Mouse (Mus musculus) heart, postnatal 0 days (tissue): ENCODE data around the gene Nr3c2. TPM values are rescaled to one million over a fixed set of nuclear protein-coding genes. Genes with fewer than 3 reads are reported as not detected.

Experiments used
- ATAC-seq: fragments of 200-750 bp; cut with Nextera tagmentation; 2 replicates; pipeline ENCODE4 v1.8.0; 2017; ENCODE audit warnings: low read depth, moderate number of reproducible peaks, moderate library complexity; ENCODE audit not compliant: insufficient read depth
- DNase-seq: peaks from one replicate; pipeline ENCODE4 v3.0.0-alpha.2; 2016; ENCODE audit warnings: low spot score
- H3K27ac ChIP-seq: fragments of 300-500 bp; sonication (generic); 2 replicates; pipeline ENCODE4 v1.5.1; 2014; ENCODE audit warnings: low read depth, mild to moderate bottlenecking
- H3K27me3 ChIP-seq: fragments of 300-500 bp; sonication (generic); 2 replicates; pipeline ENCODE4 v1.6.1; 2014; ENCODE audit warnings: low read length, mixed read lengths; ENCODE audit not compliant: control insufficient read depth, insufficient read depth
- H3K36me3 ChIP-seq: fragments of 300-500 bp; sonication (generic); replicated peaks from 2 replicates; pipeline ENCODE4 v1.6.1; 2014; ENCODE audit warnings: low read length, mixed read lengths; ENCODE audit not compliant: control insufficient read depth, insufficient read depth
- H3K4me1 ChIP-seq: fragments of 300-500 bp; sonication (generic); 2 replicates; pipeline ENCODE4 v1.6.1; 2014; ENCODE audit warnings: antibody characterized with exemption; ENCODE audit not compliant: control insufficient read depth, insufficient read depth
- H3K4me2 ChIP-seq: fragments of 300-500 bp; sonication (generic); 2 replicates; pipeline ENCODE4 v1.6.1; 2014; ENCODE audit warnings: low read depth, mild to moderate bottlenecking, low read length, moderate library complexity
- H3K4me3 ChIP-seq: fragments of 300-500 bp; sonication (generic); 2 replicates; pipeline ENCODE4 v1.5.1; 2014; ENCODE audit warnings: low read depth, low read length
- H3K9ac ChIP-seq: fragments of 300-500 bp; sonication (generic); replicated peaks from 2 replicates; pipeline ENCODE4 v1.6.1; 2014; ENCODE audit warnings: low read depth, low read length, mixed read lengths
- H3K9me3 ChIP-seq: fragments of 300-500 bp; sonication (generic); replicated peaks from 2 replicates; pipeline ENCODE4 v1.6.1; 2016; ENCODE audit warnings: low read length; ENCODE audit not compliant: control insufficient read depth
- CTCF ChIP-seq: IDR thresholded peaks from 2 replicates; pipeline ENCODE4 v1.5.1; 2016; ENCODE audit warnings: antibody characterized with exemption, control low read depth, low read depth
- EP300 ChIP-seq: IDR thresholded peaks from 2 replicates; pipeline ENCODE4 v1.6.1; 2016; ENCODE audit warnings: antibody characterized with exemption, low read depth
- WGBS: fragments of 180-500 bp; shearing (Covaris S2); extraction: QIAGEN DNeasy Blood & Tissue Kit; methylation state at CpG from one replicate; pipeline ENCODE4 v1.1.7; 2014; 5-methylcytosine and 5-hydroxymethylcytosine counted together
- polyA plus RNA-seq: library from polyadenylated mRNA; unstranded; fragments of >200 nt; fragmentation: Nextera tagmentation; extraction: Ambion mirVana; gene quantifications from 2 replicates; pipeline ENCODE4 v1.2.1, GENCODE M21; 2015
- total RNA-seq: library from RNA; depleted of rRNA; stranded (reverse); fragments of >200 nt; gene quantifications from 2 replicates; pipeline ENCODE4 v1.2.3, GENCODE M21; 2014; ENCODE audit warnings: low replicate concordance

Gene Nr3c2
- total and polyA plus RNA-seq, 2 experiments from 2014 or later = 7.6 to 10.8 TPM

DNA sequence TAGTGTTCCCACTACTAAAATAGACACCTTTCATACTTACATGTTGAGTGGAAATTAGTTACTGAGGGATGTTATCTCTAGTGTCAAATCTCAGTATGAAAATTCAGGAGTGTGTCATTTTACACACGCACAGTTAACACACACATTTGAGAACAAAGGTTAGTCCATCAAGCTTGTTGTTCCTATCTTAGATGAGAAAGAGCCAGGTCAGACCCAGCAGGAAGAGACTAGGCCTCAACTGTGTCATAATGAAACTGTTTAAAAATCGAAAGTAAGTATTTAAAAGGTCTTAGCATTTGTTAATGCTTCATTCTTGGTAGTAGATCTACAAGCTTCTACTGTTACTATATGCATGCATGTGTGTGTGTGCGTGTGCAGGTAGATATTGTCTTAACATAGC is 310.1 kb downstream of the Nr3c2 start:
- no peaks in the 10 kb centered on the region for H3K27me3 ChIP-seq
- H3K36me3 ChIP-seq = no peaks in the 10 kb centered on the region
- H3K9me3 ChIP-seq = no peaks in the 10 kb centered on the region
- H3K4me3 ChIP-seq = no peak overlapping the region
- H3K27ac ChIP-seq = no peak overlapping the region
- ATAC-seq = no peak
- 77% methylated on average over 3 of the region's 3 CpGs for WGBS
- no peak for TF ChIP-seq EP300
- no peak overlapping the region for H3K9ac ChIP-seq
- H3K4me2 ChIP-seq = no peak overlapping the region
- peaks cover 2% of the 10 kb centered on the region; the same call in 1 of the 2 replicates for H3K4me1 ChIP-seq
- DNase-seq = no peak

DNA sequence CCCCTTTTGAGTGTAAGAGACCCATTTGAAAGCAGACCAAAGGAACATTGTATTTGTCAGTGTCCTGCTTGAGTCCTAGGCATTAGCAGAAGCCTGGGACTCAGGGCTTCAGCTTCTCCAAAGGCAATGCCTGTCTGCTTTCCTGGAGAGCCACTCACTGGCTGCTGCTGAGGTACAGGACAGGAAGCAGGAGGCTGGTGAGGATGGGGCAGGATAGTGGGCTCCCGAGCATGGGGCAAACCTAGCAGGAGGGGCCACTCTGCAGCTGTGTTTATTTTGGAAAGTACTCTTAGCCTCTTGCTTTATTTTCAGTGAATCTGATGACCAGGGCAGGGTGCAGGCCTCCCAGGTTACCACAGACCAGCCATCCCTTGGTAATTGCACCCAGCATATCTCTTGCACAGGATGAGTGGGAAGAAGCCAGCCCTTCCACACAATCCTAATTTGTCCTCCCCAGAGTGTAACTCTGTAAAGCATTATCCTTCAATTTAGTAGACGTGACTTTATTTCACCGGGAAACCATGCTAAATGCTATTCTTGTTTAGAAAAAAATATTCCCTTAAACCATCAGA is 314.7 kb downstream of the Nr3c2 start:
- no peak overlapping the region for H3K4me2 ChIP-seq

GRCm38 (mm10) chr8:77214665-77215064 is 315.4 kb downstream of the Nr3c2 start:
- no peak overlapping the region for H3K4me2 ChIP-seq
- TF ChIP-seq CTCF = no peak
- TF ChIP-seq EP300 = no peak
- no peaks in the 10 kb centered on the region for H3K36me3 ChIP-seq
- peaks cover 7% of the 10 kb centered on the region; the same call in 1 of the 2 replicates for H3K4me1 ChIP-seq
- ATAC-seq (no peak), DNase-seq (peak; percentile 66)
- H3K4me3 ChIP-seq = no peak overlapping the region
- H3K27ac ChIP-seq = no peak overlapping the region
- H3K27me3 ChIP-seq = no peaks in the 10 kb centered on the region
- H3K9me3 ChIP-seq = no peaks in the 10 kb centered on the region
- no peak overlapping the region for H3K9ac ChIP-seq
- 40% methylated on average over 8 of the region's 8 CpGs for WGBS

More for the DNA sequence above, 314.7 kb downstream of the Nr3c2 start:
- TF ChIP-seq CTCF = no peak
- no peak for TF ChIP-seq EP300
- peaks cover 7% of the 10 kb centered on the region; the same call in 1 of the 2 replicates for H3K4me1 ChIP-seq
- no peak overlapping the region for H3K9ac ChIP-seq
- no peaks in the 10 kb centered on the region for H3K27me3 ChIP-seq
- no peaks in the 10 kb centered on the region for H3K36me3 ChIP-seq
- 72% methylated on average over 3 of the region's 3 CpGs for WGBS
- no peak for ATAC-seq
- H3K27ac ChIP-seq = no peak overlapping the region
- no peak overlapping the region for H3K4me3 ChIP-seq
- no peaks in the 10 kb centered on the region for H3K9me3 ChIP-seq
- no peak for DNase-seq

GRCm38 (mm10) chr8:77215191-77215590 is 315.9 kb downstream of the Nr3c2 start:
- H3K9me3 ChIP-seq = no peaks in the 10 kb centered on the region
- no peaks in the 10 kb centered on the region for H3K27me3 ChIP-seq
- DNase-seq (no peak), ATAC-seq (no peak)
- peaks cover 7% of the 10 kb centered on the region; the same call in 1 of the 2 replicates for H3K4me1 ChIP-seq
- 66% methylated on average over 6 of the region's 6 CpGs for WGBS
- no peak overlapping the region for H3K4me2 ChIP-seq
- no peak overlapping the region for H3K4me3 ChIP-seq
- no peak overlapping the region for H3K9ac ChIP-seq
- H3K36me3 ChIP-seq = no peaks in the 10 kb centered on the region
- TF ChIP-seq EP300 = no peak
- no peak for TF ChIP-seq CTCF
- no peak overlapping the region for H3K27ac ChIP-seq

DNA sequence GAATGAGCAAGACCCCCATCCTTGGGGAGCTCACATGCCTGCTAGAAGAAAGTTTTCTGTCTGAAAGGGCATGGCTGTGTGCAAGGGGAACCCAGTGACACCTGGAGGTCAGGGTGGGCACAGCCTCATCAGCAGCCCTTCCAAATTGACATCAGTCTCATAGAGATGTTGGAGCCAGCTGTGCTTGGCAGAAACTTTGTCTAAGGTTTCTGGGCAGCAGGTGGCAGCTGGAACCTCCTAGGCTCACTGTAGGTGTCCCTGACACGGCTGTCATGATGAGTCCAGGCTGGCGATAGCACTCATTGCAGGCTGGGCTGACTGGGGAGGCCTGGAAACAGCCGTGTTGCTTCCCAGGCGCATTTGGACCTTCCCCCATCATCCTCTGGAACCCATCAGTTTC is 323.9 kb downstream of the Nr3c2 start:
- no peaks in the 10 kb centered on the region for H3K4me1 ChIP-seq
- TF ChIP-seq CTCF (peak; percentile 31), EP300 (no peak)
- H3K36me3 ChIP-seq = no peaks in the 10 kb centered on the region
- ATAC-seq = peak; percentile 73
- no peak overlapping the region for H3K27ac ChIP-seq
- no peak overlapping the region for H3K4me3 ChIP-seq
- H3K9ac ChIP-seq = no peak overlapping the region
- no peaks in the 10 kb centered on the region for H3K9me3 ChIP-seq
- H3K27me3 ChIP-seq = no peaks in the 10 kb centered on the region
- 40% methylated on average over 4 of the region's 4 CpGs for WGBS
- H3K4me2 ChIP-seq = no peak overlapping the region
- DNase-seq = peak; percentile 26

- no peak overlapping the region for H3K27ac ChIP-seq
- no peaks in the 10 kb centered on the region for H3K27me3 ChIP-seq
- H3K36me3 ChIP-seq = no peaks in the 10 kb centered on the region
- no peak overlapping the region for H3K4me3 ChIP-seq
- H3K9ac ChIP-seq = no peak overlapping the region
- ATAC-seq (no peak), DNase-seq (no peak)
- H3K9me3 ChIP-seq = no peaks in the 10 kb centered on the region
- TF ChIP-seq CTCF (no peak), EP300 (no peak)
- peaks cover 12% of the 10 kb centered on the region for H3K4me1 ChIP-seq
- 65% methylated on average over 5 of the region's 5 CpGs for WGBS
- no peak overlapping the region for H3K4me2 ChIP-seq
These were observed 328.5 kb downstream of the Nr3c2 start for GRCm38 (mm10) chr8:77227742-77228141.
